Mouse (Mus musculus) neural tube, embryonic 10.5 days (tissue): ENCODE results near the gene Cacna1d.

ENCODE experiments used
- DNase-seq: peaks from one replicate; pipeline ENCODE4 v3.0.0-alpha.2; 2017; ENCODE audit warnings: low spot score; ENCODE audit errors: extremely low spot score

Cacna1d gene

DNA sequence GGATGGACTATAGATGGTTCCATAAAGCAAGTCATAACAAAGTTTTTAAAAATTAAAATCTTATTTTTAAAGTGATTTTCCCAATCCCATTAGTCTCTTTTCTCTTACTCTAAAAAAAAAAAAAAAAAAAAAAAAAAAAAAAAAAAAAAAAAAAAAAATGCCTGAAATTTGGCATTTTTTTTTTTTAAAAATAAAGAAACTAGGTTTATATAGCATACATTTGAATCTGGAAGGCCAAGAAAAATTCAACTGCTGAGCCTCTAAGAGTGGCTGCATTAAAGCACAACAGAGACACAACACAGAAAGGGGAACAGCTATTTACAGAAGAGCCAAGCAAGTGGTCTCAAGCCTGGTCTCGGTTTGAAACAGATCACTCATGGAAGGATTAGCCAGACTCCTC, 112.9 kb downstream of the Cacna1d start:
- no peak for DNase-seq

DNA sequence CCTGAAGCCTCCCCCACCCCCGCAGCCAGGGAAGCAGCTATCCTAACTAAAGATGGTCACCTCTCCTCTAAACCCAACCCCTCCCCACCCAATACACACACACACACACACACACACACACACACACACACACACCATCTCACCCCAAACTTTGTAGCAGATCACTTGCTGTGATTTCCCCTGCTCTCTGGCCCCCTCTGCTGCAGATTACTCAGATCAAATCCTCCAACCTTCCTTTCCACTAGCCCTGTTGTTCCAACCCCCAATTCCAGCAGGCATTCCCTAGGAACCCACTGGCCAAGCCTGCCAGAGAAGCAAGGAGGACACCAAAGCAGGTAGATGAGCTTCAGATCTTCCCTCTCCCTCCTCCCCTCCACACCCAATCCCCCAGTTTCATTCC, 118.4 kb downstream of the Cacna1d start:
- no peak for DNase-seq

DNA sequence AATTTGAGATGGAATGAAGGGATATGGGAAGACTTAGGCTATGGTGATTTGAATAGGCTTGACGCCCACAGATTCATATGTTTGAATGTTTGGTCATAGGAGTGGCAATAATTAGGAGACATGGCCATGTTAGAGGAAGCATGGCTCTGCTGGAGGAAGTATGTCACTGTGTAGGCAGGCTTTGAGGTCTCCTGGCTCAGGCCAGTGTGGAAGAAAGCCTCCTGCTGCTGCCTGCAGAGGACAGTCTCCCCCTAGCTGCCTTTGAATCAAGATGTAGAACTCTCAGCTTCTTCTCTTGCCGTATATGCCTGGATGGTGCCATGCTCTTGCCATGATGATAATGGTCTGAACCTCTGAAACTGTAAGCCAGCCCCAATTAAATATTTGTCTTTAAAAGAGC, 120.2 kb downstream of the Cacna1d start:
- DNase-seq: no peak

DNA sequence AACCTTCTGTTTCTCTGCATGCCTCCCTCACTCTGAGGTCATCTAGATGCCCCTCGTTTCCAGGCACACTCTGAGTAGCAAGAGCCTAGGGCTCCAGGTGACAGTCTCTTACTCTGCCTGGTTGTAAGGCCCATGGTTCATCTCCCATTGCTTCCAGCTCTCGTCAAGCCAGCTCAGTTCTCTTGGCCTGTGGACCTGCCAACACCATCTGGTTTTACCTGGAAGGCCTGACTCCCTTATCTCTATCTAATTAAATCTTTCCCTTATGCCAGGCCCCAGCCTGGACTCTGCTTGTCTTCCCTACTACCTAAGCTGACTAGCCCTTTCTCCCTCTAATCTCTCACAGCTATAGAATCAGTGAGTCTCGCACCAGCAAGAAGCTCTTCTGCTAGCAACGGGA, 124.2 kb downstream of the Cacna1d start:
- no peak for DNase-seq

DNA sequence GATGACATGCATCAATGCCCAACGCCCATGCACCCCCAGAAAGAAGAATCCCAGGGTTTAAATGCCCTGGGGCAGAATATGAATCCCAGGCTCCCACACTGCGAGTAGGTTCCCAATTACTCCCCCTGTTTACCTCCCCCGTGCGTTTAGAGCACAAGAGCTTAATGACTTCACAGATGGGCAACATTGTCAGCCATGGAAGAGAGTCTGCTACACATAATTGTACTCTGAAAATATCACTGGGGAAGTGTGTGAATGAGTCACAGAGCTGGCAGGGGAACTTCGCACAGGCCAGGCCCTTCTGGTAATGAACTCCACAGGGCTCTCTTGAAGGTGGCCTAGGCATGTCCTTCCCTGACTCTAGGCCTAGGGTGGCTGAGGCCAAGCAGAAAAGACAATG, 125.4 kb downstream of the Cacna1d start:
- no peak for DNase-seq

DNA sequence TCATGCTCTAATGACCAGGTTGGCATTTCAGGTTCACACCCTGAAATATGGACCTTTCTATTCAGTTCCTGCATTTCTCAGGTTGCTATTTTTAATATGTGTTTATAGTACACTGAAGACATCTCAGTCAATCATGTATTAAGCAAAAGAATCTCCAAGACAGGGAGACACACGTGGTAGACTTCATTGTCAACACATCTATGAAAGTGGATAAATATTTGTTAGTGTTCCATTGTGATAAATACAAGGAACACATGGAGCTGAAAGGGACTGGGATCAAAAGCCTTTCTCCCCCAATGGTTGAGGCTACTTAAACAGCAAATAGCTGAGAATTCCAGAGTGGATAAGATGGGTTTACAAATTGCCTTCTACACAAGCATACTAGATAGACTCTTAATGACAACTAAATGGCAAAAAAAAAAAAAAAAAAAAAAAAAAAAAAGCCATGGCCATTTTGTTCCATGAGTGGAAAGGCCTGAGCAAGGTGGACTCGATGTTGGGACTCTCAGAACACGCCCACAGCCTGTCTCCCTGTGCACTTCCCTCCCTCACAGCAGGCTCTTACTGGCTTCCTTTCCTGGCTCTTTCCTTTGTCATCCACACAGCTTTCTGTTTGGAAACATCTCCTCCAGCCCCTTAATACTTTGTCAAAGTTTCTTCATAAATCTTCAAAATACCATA, 127.6 kb downstream of the Cacna1d start:
- DNase-seq: no peak

DNA sequence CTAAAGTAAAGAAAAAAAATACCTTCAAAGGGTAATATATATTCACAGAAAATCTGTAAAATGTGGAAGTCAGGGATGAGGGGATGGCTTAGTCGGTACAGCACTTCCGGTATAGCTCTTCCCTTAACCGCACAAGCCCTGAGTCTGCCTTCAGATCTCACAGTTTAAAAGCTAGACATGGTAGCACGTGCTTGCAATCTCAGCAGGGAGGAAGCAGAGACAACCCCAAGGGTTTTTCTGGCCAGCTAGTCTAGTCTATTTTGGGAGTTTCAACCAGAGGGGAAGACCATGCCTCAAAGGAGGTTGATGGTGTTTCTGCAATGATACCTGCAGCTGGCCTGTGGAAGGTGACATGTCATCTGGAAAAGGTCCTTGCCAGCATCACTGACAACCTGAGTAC, 128.9 kb downstream of the Cacna1d start:
- DNase-seq: no peak

DNA sequence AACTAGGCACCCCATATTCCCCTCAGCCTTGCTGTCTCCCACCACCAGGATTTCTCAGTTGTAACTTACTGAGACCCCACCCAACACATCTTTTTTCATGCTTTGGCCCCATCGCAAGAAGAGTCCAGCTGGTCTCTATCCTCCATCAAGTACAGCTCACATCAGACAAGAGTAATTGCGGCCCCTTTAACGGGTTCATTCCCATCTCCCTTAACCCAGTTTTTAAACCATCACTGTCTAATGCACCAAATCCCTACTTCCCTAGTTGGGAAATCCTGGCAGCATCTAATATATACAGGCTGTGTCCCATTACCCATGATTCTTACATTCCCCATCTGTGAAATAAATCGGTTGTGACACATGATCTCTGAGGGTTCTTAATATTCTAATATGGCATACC, 130.8 kb downstream of the Cacna1d start:
- no peak for DNase-seq

DNA sequence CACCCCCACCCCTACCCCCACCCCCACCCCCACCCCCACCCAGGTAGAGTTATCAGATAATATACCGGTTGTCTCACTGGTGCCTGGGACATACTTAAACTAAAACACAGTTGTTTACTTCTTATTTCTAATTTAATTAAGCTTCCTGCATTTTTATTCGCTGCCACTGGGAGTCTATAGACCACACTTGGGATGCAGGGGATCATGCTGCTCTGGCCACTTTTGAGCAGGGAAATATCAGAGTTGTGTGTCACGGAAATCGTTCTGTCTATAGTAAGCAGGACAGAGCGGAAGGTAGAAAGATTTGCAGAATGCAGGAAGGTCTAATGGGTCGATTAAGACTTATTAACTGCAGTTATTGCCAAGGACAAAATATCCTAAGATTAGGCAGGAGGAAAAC, 131.3 kb downstream of the Cacna1d start:
- DNase-seq: no peak

DNA sequence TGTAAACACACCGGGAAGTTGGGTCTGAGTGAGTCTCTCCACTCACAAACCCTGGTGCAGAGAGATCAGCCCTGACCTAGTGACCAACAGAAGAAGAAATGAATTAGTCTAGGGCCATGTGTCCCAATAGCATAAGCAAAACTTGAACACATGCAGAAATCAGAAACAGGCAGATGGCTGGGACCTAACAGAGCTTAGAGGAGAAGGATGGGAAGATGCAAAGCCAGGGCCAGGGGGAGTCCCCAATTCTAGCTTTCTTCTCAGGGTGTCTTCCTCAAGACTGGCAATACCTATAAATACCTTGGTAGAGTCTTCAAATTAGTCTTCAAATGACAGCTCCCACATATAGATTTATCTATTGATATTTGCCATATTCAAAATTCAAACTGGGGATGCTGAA, 133.2 kb downstream of the Cacna1d start:
- DNase-seq: no peak

DNA sequence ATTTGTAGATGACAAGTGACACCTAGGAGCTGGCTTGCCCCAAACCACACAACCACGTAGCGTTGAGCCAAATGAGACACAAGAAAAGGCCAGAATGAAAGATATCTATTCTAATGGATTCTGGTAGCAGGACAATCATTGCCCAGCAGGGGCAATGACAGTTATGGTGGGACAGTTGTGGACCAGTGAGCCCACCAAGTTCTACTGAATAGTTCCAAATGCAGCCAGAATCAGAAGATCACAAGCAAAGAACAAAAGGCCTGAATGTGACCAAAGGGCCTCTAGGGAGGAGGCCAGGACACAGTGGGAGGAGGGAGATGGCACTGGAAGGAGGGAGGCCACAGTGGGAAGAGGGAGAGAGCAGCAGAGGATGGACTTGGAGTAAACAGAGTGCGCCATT, 134.8 kb downstream of the Cacna1d start:
- DNase-seq: no peak

DNA sequence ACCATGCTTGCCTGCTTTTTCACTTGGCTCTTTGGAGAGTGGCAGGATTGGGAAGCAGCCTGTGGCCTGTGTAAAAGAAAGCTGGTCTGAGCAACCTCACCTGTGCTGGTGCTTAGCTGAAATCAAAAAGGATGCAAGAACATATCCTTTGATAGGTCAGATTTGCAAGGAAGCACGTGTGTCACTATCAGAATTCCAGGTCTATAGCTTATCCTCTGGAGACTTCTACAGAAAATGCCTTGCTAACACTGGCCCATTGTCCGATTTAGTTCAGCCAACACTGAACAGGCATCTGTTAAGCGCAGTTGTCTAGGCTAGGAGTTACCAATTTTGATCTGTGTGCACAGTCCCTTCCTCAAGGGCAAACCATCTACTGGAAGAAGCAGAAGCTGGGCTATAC, 136.5 kb downstream of the Cacna1d start:
- no peak for DNase-seq

DNA sequence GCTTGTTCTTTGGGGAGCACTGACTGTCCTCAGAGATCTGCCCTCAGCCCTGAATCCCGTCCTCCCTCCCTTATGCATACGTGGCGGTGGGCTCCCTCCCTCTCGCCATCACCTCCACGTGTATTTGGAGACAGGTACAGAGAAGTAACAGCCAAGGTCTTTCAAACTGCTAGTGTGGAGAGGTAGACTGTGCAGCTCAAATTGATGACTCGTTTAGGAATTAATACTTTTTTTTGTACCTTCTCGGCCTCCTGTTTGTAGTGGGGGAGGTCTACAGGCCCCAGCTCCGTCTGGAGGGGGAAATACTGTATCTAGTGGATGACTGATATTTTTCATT, 137.2 kb downstream of the Cacna1d start:
- DNase-seq: peak; percentile 50

DNA sequence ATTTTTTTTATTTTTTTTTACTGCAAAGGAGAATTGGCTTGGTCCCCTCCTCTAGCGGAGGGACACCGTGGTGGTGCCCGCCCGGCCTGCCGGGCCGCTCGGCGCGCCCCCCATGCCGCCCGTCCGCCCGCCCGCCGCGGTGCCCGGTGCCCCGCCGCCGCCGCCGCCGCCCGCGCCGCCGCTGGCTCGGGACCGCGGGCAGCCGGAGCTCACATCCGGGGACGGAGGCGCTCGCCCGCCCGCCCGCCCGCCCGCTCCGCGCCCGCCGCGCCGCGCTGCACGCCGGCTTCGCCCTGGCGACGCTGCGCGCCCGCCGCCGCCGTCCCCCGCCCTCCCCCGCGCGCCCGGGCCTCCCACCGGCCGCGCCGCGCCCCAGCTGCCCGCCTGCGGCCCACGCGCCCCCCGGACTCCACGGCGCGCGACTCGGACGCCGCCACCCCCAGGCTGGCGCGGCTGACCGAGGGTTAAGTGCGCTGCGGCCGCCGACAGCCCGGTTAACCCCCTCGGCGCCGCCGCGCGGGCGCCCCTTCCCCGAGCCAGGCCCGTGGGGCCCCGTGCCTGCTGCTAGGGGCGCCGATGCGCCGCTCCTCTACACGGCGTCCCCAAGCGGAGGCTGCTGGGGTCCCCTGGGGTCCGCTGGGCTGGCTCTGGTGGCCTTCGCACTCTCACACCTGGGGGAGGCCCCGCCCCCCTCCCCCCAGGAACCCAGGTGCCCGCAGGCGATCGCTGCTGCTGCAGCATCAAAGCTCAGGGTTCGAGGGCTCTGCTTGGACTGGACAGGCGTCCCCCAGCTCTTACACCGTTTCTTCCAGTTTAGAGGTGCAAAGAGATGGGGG, 137.7 kb downstream of the Cacna1d start:
- peak; percentile 61 for DNase-seq

DNA sequence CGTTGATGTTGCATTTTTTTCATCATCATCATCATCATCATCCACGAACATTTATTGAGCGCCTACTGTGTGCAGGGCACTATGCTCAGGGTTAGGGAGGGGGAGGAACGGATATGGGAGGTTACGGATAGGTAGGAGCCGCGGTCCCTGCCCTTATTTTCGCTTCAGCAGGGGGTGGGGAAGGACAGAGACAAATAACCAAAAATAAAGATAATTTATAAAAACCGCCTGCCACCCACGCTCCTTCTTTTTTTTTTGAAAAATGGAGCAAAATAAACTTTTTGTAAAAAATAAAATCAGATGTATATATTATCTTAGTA, 138.3 kb downstream of the Cacna1d start:
- DNase-seq: no peak

DNA sequence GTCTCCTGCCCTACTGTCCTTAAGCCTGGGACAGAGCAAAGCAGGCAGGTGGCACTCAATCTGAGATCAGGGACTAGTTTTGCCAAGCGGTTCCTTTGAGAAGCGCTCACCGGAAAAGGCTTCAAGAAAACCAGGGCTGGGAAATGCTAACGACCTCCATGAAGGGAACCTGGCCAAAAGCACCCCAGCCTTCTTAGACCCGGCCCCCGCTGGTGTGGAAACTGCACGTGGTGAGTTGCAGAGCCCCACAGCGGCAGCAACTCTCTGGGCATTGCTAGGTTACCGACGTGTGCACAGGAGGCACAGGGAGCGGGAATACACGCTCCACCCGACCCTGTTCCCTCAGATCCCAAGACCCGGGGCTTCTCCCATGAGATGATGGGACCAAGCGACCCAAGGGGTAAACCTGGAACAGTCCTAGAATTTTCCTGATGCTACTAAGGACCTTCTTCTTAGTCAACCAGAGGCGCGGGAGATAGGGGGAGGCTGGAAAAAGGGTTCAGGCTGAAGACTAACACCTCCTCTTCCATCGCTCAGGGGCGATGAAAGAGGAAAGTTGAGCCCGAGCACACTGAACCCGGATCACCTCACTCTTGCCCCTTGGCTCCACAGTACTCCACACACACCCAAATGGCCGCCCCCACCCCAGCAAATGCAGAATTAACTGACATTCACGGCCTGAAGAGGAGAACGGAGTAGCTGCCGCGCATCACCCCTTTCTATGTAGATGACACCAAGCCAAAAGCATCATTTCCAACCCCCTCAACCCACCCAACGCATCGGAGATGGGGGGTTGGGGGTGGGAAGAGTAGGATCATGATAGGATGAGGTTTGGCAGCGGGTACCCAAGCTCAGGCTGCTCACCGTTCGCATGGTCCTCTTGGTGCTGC, 138.9 kb downstream of the Cacna1d start:
- peak; percentile 44 for DNase-seq

DNA sequence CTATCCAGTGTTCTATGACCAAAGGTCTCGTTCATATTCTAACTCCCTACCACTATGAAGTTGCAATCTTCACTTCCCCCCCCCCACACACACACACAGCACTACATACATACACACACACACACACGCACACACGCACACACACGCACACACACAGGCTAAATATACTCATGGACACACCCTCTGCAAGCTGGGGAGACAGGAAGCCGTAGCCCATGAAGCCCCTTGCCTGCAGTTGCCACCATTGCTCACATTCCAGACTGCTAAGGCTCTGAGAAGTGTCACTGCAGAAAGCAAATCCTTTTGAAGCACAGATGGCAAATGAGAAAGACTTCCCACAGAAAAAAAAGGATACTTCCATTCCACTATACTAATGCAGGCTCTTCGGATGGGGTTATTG, 141.0 kb downstream of the Cacna1d start:
- DNase-seq: no peak

DNA sequence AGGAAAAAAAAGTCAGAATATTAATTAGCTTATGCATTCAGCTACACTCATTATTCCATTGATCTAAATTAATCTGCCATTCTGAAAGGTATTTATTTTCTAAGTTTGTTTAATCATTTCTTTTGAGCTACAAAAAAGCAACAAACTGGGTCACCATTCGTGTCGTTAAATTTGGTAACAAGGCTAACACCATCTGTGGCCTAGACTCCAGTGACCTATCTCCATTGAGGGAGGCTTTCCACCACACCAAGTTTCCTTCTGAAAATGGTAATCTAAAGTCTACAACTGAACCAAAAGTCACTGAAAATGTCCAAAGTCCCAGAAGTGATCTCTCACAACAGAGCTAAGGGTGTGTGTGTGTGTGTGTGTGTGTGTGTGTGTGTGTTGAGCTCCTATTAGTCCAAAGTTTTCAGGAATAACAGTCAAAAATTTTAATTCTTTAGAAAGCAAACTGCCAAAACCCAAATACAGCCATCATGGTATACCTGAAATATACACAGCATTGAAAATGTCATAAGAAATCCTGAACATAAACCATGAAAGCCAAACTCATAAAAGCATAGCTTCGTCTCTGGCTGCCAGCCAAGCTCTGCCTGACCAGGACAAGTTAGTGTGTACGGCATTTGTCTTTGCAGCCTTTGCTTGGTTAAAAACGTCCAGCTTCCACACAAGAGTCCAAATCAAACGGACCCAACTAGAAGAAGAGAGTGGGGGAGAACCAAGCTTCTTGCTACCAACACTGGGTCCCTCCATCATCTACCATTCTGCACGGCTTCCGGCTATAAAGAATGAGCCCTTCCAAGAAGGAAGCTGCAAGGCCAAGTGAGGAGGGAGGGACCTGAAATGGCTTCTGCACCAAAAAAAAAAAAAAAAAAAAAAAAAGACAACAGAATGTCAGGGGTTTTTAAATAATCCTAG, 146.0 kb downstream of the Cacna1d start:
- DNase-seq: no peak

DNA sequence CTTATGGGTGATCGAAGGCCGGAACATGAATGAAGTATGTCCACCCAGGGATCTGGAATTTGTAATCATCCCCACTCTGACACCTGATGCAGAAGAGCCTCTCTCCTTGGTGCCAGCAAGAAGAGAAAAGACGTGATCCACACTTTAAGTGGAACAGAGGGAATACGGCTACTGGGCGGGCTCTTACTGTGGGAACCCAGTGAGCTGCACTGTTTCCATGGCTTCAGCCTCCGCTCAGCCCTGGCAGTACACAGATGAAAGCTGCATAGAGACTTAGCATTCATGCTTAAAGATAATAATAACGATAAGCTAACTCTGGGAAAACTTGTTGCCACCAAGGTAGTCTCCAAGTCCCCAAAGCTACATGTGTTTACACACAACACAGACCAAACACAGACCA, 147.5 kb downstream of the Cacna1d start:
- DNase-seq: no peak

DNA sequence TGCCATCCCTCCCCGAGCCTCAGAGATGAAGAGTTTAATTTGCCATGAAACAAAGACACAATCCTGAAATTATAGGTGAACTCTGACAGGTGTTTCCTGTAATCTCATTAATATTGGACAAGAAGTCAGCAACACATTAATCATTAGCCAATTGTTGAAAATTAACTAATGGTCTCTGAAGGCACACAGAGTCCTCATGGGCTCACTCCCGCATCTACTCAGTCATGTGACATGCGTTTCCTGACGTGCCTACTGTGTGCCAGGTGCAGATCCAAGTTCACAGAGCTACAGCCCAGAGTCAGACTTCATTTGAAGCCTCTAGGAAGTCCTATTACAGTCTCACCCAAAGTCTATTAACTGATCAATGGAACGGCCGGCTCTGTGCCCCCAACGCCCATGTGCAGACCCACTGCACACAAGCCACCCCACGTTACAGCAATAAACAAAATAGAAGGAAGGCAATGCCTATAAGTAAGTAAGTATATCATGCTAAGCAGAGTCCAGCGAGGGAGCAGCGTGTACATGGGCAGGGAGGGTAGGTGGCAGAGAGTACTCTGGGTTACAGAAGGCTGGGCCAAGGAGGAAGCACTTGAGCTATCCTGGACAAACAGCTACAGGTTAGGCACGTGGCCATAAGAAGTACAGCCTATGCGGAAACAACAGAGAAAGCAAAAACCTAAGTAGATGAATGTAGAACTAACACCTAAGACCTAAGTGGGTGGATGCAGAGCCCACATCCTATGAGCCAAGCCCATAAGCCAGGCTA, 149.2 kb downstream of the Cacna1d start:
- no peak for DNase-seq

DNA sequence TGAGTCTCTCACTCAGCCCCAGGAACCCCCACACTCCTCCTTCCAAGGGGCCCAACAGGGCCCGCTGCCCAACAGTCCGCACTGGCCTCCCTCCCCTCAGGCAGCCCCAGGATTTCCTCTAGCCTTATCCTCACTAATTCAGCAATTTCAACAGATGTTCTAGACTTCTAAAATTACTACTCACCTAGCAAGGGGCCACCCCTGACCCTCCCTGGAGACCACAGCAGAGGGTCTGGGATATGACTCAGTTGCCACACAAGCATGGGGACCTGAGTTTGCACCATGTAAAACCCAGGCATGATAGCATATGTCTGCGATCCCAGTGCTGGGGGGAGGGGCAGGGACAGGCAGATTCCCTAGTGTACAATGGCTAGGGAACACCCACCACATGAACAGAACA, 151.1 kb downstream of the Cacna1d start:
- DNase-seq: no peak
